Mouse (Mus musculus) limb, embryonic 11.5 days (tissue): ENCODE results near the gene Acot7. TPM values are rescaled to one million over a fixed set of nuclear protein-coding genes. Genes with fewer than 3 reads are reported as not detected.

Experiments used
- ATAC-seq: fragments of 200-750 bp; cut with Nextera tagmentation; 2 replicates; pipeline ENCODE4 v1.8.0; 2017; ENCODE audit warnings: low read depth; ENCODE audit not compliant: insufficient number of reproducible peaks, low FRiP score, low TSS enrichment
- DNase-seq: peaks from one replicate; pipeline ENCODE4 v3.0.0-alpha.2; 2015; ENCODE audit warnings: low spot score
- H3K27ac ChIP-seq: fragments of 300-500 bp; sonication (generic); replicated peaks from 2 replicates; pipeline ENCODE4 v1.5.1; 2014; ENCODE audit warnings: low read depth, mild to moderate bottlenecking, low read length
- H3K27me3 ChIP-seq: fragments of 300-500 bp; sonication (generic); 2 replicates; pipeline ENCODE4 v1.6.1; 2014; ENCODE audit warnings: mild to moderate bottlenecking, low read length, mixed read lengths; ENCODE audit not compliant: control insufficient read depth, insufficient read depth
- H3K36me3 ChIP-seq: fragments of 300-500 bp; sonication (generic); 2 replicates; pipeline ENCODE4 v1.6.1; 2014; ENCODE audit warnings: mild to moderate bottlenecking, low read length, moderate library complexity, mixed read lengths; ENCODE audit not compliant: control insufficient read depth, insufficient read depth
- H3K4me1 ChIP-seq: fragments of 300-500 bp; sonication (generic); 2 replicates; pipeline ENCODE4 v1.6.1; 2014; ENCODE audit warnings: low read length, mixed read lengths; ENCODE audit not compliant: control insufficient read depth, insufficient read depth
- H3K4me2 ChIP-seq: fragments of 300-500 bp; sonication (generic); 2 replicates; pipeline ENCODE4 v1.6.1; 2014; ENCODE audit warnings: low read depth, mild to moderate bottlenecking, moderate library complexity; ENCODE audit not compliant: severe bottlenecking
- H3K4me3 ChIP-seq: fragments of 300-500 bp; sonication (generic); 2 replicates; pipeline ENCODE4 v1.5.1; 2014; ENCODE audit warnings: low read depth, low read length
- H3K9ac ChIP-seq: fragments of 300-500 bp; sonication (generic); 2 replicates; pipeline ENCODE4 v1.6.1; 2014; ENCODE audit warnings: mild to moderate bottlenecking, low read length
- H3K9me3 ChIP-seq: fragments of 300-500 bp; sonication (generic); 2 replicates; pipeline ENCODE4 v1.6.1; 2016; ENCODE audit warnings: low read length; ENCODE audit not compliant: control insufficient read depth
- WGBS: fragments of 180-500 bp; shearing (Covaris S2); extraction: QIAGEN DNeasy Blood & Tissue Kit; methylation state at CpG from one replicate; pipeline ENCODE4 v1.1.7; 2014; 5-methylcytosine and 5-hydroxymethylcytosine counted together
- polyA plus RNA-seq: library from polyadenylated mRNA; unstranded; fragments of >200 nt; fragmentation: Nextera tagmentation; extraction: Ambion mirVana; gene quantifications from 2 replicates; pipeline ENCODE4 v1.2.1, GENCODE M21; 2014

Acot7 gene
- polyA plus RNA-seq, 1 experiment from 2014 or later = 33.3 TPM

- ATAC-seq = no peak
- H3K27me3 ChIP-seq = peaks cover 55% of the 10 kb centered on the region
- H3K9me3 ChIP-seq = no peaks in the 10 kb centered on the region
- H3K4me1 ChIP-seq = peaks cover 21% of the 10 kb centered on the region
- H3K4me2 ChIP-seq = no peak overlapping the region
- peak; percentile 74 for DNase-seq
- H3K4me3 ChIP-seq = no peak overlapping the region
- H3K27ac ChIP-seq = no peak overlapping the region
- H3K9ac ChIP-seq = no peak overlapping the region
- H3K36me3 ChIP-seq = no peaks in the 10 kb centered on the region
These were observed 43.4 kb upstream of the Acot7 start for GRCm38 (mm10) chr4:152134507-152134906.

- DNase-seq = no peak
- peaks cover 47% of the 10 kb centered on the region for H3K27me3 ChIP-seq
- no peaks in the 10 kb centered on the region for H3K36me3 ChIP-seq
- H3K4me1 ChIP-seq = peaks cover 21% of the 10 kb centered on the region
- ATAC-seq = no peak
- no peaks in the 10 kb centered on the region for H3K9me3 ChIP-seq
- no peak overlapping the region for H3K9ac ChIP-seq
- H3K4me3 ChIP-seq = no peak overlapping the region
- H3K4me2 ChIP-seq = no peak overlapping the region
- WGBS = 85% methylated on average over 12 of the region's 12 CpGs
- H3K27ac ChIP-seq = no peak overlapping the region
These were observed 42.6 kb upstream of the Acot7 start for GRCm38 (mm10) chr4:152135363-152135762.

DNA sequence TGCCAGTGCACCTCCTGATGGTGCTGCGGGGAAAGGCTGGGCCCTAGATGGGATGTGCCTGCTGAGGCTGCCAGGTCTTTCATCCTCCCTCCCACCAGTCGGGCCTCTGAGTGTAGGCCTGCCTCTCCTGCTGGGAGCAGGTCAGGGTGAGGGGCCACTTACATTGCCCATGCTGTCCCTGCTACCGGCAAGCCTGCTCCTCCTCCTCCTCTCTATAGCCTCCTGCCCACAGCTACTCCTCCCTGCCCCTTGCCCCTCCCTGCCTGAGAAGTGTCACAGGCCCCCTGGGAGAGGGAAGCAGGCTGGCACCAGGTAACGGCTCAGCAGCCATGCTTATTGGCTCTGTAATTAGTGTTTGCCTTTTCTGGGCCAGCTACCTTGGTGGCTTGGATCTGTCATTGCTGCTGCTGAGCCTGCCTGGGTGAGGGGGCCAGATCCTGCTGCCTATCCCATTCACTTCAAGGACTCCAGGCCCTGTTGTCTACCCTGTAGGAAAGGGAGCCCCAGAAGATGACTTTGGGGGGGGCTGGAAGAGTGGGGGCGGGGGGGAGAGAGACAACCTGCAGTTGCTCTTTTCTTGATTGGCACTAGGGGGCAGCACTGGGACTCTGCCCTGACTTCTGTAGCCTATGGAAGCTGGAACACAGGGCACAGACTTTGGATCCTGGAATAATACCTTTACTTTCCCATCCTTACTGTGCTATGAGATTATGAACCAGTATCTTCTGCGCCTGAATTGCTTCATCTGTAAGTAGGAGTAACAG is 41.6 kb upstream of the Acot7 start:
- Histone ChIP-seq H3K36me3 (no peaks in the 10 kb centered on the region), H3K9ac (no peak overlapping the region), H3K27ac (no peak overlapping the region), H3K4me1 (peaks cover 12% of the 10 kb centered on the region), H3K27me3 (peaks cover 40% of the 10 kb centered on the region), H3K9me3 (no peaks in the 10 kb centered on the region), H3K4me2 (no peak overlapping the region), H3K4me3 (no peak overlapping the region)
- peak; percentile 60 for DNase-seq
- WGBS = 27% methylated on average over 6 of the region's 6 CpGs
- no peak for ATAC-seq

- WGBS = 94% methylated on average over 2 of the region's 2 CpGs
- H3K27ac ChIP-seq = no peak overlapping the region
- H3K4me3 ChIP-seq = no peak overlapping the region
- peaks cover 9% of the 10 kb centered on the region; the same call in 1 of the 2 replicates for H3K4me1 ChIP-seq
- no peak overlapping the region for H3K4me2 ChIP-seq
- H3K9ac ChIP-seq = no peak overlapping the region
- H3K9me3 ChIP-seq = no peaks in the 10 kb centered on the region
- H3K36me3 ChIP-seq = no peaks in the 10 kb centered on the region
- ATAC-seq (no peak), DNase-seq (no peak)
- H3K27me3 ChIP-seq = peaks cover 36% of the 10 kb centered on the region
These were observed 41.1 kb upstream of the Acot7 start for GRCm38 (mm10) chr4:152136876-152137250.

GRCm38 (mm10) chr4:152138497-152139260 is 39.3 kb upstream of the Acot7 start:
- ATAC-seq (peak; percentile 84), DNase-seq (peak; percentile 89)
- H3K4me1 ChIP-seq = no peaks in the 10 kb centered on the region
- WGBS = 4% methylated on average over 49 of the region's 51 CpGs
- peak overlapping the region; percentile 32 for H3K4me3 ChIP-seq
- peak overlapping the region; percentile 34 for H3K4me2 ChIP-seq
- H3K9me3 ChIP-seq = no peaks in the 10 kb centered on the region
- peaks cover 19% of the 10 kb centered on the region for H3K27me3 ChIP-seq
- H3K36me3 ChIP-seq = no peaks in the 10 kb centered on the region
- H3K27ac ChIP-seq = no peak overlapping the region
- no peak overlapping the region for H3K9ac ChIP-seq

- H3K27me3 ChIP-seq = peaks cover 10% of the 10 kb centered on the region; the same call in 1 of the 2 replicates
- H3K9me3 ChIP-seq = no peaks in the 10 kb centered on the region
- H3K4me1 ChIP-seq = no peaks in the 10 kb centered on the region
- H3K36me3 ChIP-seq = no peaks in the 10 kb centered on the region
- ATAC-seq (no peak), DNase-seq (peak; percentile 67)
- H3K27ac ChIP-seq = no peak overlapping the region
- no peak overlapping the region for H3K4me2 ChIP-seq
- 29% methylated on average over 6 of the region's 6 CpGs for WGBS
- H3K9ac ChIP-seq = no peak overlapping the region
- H3K4me3 ChIP-seq = no peak overlapping the region
These were observed 37.5 kb upstream of the Acot7 start for GRCm38 (mm10) chr4:152140441-152140840.

- H3K27ac ChIP-seq = no peak overlapping the region
- ATAC-seq (no peak), DNase-seq (no peak)
- peaks cover 8% of the 10 kb centered on the region; the same call in 1 of the 2 replicates for H3K27me3 ChIP-seq
- H3K9ac ChIP-seq = no peak overlapping the region
- H3K9me3 ChIP-seq = no peaks in the 10 kb centered on the region
- WGBS = 72% methylated on average over 8 of the region's 8 CpGs
- H3K4me1 ChIP-seq = no peaks in the 10 kb centered on the region
- H3K36me3 ChIP-seq = no peaks in the 10 kb centered on the region
- H3K4me2 ChIP-seq = no peak overlapping the region
- no peak overlapping the region for H3K4me3 ChIP-seq
These were observed 36.3 kb upstream of the Acot7 start for GRCm38 (mm10) chr4:152141521-152142135.

DNA sequence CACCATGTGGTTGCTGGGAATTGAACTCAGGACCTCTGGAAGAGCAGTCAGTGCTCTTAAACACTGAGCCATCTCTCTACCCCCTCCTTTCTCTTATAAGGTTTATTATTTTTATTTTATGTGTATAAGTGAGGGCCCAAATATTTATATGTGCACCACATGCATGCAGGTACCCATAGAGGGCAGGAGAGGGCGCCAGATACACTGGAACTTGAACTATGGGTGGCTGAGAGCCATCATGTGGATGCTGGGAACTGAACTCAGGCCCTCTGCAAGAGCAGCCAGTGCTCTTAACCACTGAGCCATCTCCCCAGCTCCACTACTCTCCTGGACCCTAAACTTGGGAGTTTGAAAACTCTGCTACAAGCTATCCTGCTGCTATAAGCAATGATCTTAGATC is 34.3 kb upstream of the Acot7 start:
- ATAC-seq = no peak
- DNase-seq = no peak
- H3K4me3 ChIP-seq = no peak overlapping the region
- 28% methylated on average over 1 of the region's 1 CpGs for WGBS
- no peak overlapping the region for H3K4me2 ChIP-seq
- no peaks in the 10 kb centered on the region for H3K4me1 ChIP-seq
- no peak overlapping the region for H3K27ac ChIP-seq
- H3K27me3 ChIP-seq = peaks cover 8% of the 10 kb centered on the region; the same call in 1 of the 2 replicates
- no peaks in the 10 kb centered on the region for H3K36me3 ChIP-seq
- H3K9me3 ChIP-seq = no peaks in the 10 kb centered on the region
- H3K9ac ChIP-seq = no peak overlapping the region
